Mouse (Mus musculus) neural tube, embryonic 14.5 days (tissue): ENCODE data around the gene Azgp1. TPM values are rescaled to one million over a fixed set of nuclear protein-coding genes. Genes with fewer than 3 reads are reported as not detected.
"Not testable (repeated sequence)": the region's sequence is repeated elsewhere in the genome, so short reads cannot be mapped to it uniquely, and the experiment has no call there.

Experiments used
- ATAC-seq: fragments of 200-750 bp; cut with Nextera tagmentation; 2 replicates; pipeline ENCODE4 v1.8.0; 2017; ENCODE audit warnings: low read depth, mild to moderate bottlenecking, moderate TSS enrichment, moderate library complexity
- H3K27ac ChIP-seq: fragments of 300-500 bp; sonication (generic); 2 replicates; pipeline ENCODE4 v1.5.1; 2014; ENCODE audit warnings: low read depth, mild to moderate bottlenecking, control low read depth, low read length, moderate library complexity, mixed read lengths
- H3K27me3 ChIP-seq: fragments of 300-500 bp; sonication (generic); 2 replicates; pipeline ENCODE4 v1.6.1; 2014; ENCODE audit warnings: low read length; ENCODE audit not compliant: control insufficient read depth, insufficient read depth
- H3K36me3 ChIP-seq: fragments of 300-500 bp; sonication (generic); 2 replicates; pipeline ENCODE4 v1.6.1; 2014; ENCODE audit warnings: low read length, mixed read lengths; ENCODE audit not compliant: control insufficient read depth, insufficient read depth
- H3K4me1 ChIP-seq: fragments of 300-500 bp; sonication (generic); 2 replicates; pipeline ENCODE4 v1.6.1; 2014; ENCODE audit warnings: low read length; ENCODE audit not compliant: control insufficient read depth, insufficient read depth
- H3K4me2 ChIP-seq: fragments of 300-500 bp; sonication (generic); 2 replicates; pipeline ENCODE4 v1.6.1; 2014; ENCODE audit warnings: mild to moderate bottlenecking, low read depth, low read length, control low read depth
- H3K4me3 ChIP-seq: fragments of 300-500 bp; sonication (generic); 2 replicates; pipeline ENCODE4 v1.5.1; 2014; ENCODE audit warnings: low read depth, low read length, control low read depth, mixed read lengths
- H3K9ac ChIP-seq: fragments of 300-500 bp; sonication (generic); replicated peaks from 2 replicates; pipeline ENCODE4 v1.6.1; 2014; ENCODE audit warnings: low read depth, mild to moderate bottlenecking, control low read depth, low read length, mixed read lengths
- H3K9me3 ChIP-seq: fragments of 300-500 bp; sonication (generic); 2 replicates; pipeline ENCODE4 v1.6.1; 2016; ENCODE audit warnings: low read length; ENCODE audit not compliant: control insufficient read depth
- WGBS: fragments of 180-500 bp; shearing (Covaris S2); extraction: QIAGEN DNeasy Blood & Tissue Kit; methylation state at CpG from one replicate; pipeline ENCODE4 v1.1.7; 2014; 5-methylcytosine and 5-hydroxymethylcytosine counted together
- polyA plus RNA-seq: library from polyadenylated mRNA; unstranded; fragments of >200 nt; fragmentation: Nextera tagmentation; extraction: Ambion mirVana; gene quantifications from 2 replicates; pipeline ENCODE4 v1.2.1, GENCODE M21; 2014

The Azgp1 gene
- polyA plus RNA-seq: not detected in 2 replicates

DNA sequence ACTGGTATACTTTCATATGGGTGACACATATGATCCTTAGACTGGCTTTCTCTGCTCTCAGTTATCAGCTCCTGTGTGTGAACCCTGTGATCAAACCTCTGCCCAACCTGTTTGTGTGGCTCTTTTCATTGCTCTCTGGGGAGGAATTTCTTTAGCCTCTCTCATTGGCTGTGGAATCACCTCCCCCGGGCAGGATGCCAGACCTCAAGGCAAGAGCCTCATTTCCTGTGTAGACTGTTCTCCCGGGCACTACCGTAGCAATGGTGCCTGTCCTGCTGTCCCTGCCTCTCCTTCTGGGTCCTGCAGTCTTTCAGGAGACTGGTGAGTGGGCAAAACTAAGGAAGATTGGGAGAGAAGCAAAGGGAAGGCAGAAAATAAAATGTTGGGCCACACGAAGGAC is at the start of gene Azgp1:
Azgp1 (plus strand) TSS at position 221 of the 400 bp plus-strand sequence.
- H3K27ac ChIP-seq: no peak within 1 kb of the TSS
- no peak for ATAC-seq
- 79% methylated on average over 4 of the region's 4 CpGs for WGBS
- H3K4me3 ChIP-seq: no peak within 1 kb of the TSS
- no peaks in the 10 kb centered on the region for H3K9me3 ChIP-seq
- H3K36me3 ChIP-seq: no peaks in the 10 kb centered on the region
- H3K4me1 ChIP-seq: no peaks in the 10 kb centered on the region
- no peak within 1 kb of the TSS for H3K4me2 ChIP-seq
- H3K9ac ChIP-seq: no peak within 1 kb of the TSS
- no peaks in the 10 kb centered on the region for H3K27me3 ChIP-seq

DNA sequence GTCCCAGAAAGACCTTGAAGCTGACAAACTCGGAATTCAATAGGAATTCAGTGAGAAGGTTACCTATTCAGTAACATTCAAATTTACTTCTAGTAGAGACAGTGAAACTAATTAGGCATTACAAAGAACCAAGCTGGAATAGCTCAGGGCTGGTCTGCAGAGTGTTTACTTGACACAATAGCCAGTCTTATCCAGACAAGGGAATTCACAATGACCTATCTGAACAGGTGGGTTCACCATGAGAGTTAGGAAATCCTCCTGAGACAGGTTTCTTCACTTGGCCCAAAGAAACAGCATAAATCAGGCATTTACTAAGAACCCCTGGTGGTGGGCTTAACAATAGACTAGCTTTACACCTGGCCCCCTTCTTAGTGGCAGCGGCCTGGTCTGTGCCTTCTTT is 47.4 kb upstream of the Azgp1 start:
- ATAC-seq, H3K4me2 ChIP-seq, H3K4me1 ChIP-seq, H3K9ac ChIP-seq, H3K9me3 ChIP-seq, H3K27ac ChIP-seq, H3K4me3 ChIP-seq, H3K36me3 ChIP-seq, H3K27me3 ChIP-seq: not testable (repeated sequence)
- 72% methylated on average over 2 of the region's 2 CpGs for WGBS

DNA sequence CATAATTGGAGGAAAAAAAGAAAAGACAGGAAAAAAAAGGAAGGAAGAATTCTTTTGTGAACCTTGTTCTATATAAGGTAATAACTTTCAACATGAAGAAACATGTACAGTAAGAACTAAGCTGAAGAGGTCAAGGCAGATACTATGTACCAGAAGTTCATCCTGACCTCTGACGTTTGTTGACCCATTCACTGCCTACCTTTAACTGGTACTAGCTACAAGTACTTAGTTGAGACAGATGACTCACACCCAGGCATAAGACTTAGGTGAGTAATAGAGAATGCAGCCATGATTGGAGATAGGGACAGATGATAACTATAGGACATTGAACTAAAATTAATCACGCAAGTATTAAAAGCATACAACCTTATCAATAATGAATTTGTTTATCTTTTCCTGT is 44.8 kb upstream of the Azgp1 start:
- Histone ChIP-seq H3K27me3 (no peaks in the 10 kb centered on the region), H3K4me1 (no peaks in the 10 kb centered on the region), H3K27ac (no peak overlapping the region), H3K4me2 (no peak overlapping the region), H3K4me3 (no peak overlapping the region), H3K36me3 (no peaks in the 10 kb centered on the region), H3K9me3 (no peaks in the 10 kb centered on the region), H3K9ac (no peak overlapping the region)
- no peak for ATAC-seq
- WGBS: 94% methylated on average over 2 of the region's 2 CpGs

DNA sequence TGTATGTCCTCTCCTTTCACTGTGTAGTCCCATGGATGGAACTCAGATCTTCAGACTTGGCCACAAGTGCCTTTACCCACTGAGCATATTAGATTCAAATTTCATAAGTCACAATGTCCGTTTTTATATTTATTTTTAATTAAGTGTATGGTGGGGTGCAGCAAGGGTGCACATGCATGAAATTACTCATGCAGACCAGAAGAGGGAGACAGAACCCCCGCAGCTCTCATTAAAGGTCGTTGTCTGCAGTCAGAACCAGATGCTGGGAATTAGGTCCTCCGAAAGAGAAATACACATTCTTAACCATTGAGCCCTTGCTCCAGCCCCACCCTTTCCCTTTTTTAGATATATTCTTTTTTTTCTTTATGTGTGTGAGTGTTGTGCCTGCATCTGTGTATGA is 44.1 kb upstream of the Azgp1 start:
- H3K27me3 ChIP-seq: no peaks in the 10 kb centered on the region
- H3K4me3 ChIP-seq: no peak overlapping the region
- H3K4me1 ChIP-seq: no peaks in the 10 kb centered on the region
- no peaks in the 10 kb centered on the region for H3K9me3 ChIP-seq
- no peak overlapping the region for H3K27ac ChIP-seq
- no peak overlapping the region for H3K9ac ChIP-seq
- 70% methylated on average over 4 of the region's 4 CpGs for WGBS
- no peaks in the 10 kb centered on the region for H3K36me3 ChIP-seq
- ATAC-seq: no peak
- no peak overlapping the region for H3K4me2 ChIP-seq

DNA sequence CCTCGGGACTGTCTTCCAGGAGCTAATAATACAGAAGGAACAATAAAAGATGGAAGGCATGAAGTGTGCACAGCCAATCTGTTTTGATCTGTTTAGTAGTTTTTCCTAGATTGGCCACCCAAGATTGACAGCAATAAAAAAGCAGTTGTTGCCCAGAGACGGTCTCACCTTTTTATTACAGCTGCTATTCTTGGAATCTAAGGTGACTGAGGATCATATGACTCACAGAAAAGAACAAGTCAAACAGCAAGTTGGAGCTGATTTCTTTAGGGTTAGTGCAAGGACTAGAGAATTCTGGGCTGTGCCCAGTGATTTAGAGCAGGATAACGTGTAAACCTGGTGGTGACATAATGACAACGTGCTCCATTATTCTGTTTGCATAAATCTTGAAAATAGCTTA is 40.4 kb upstream of the Azgp1 start:
- Histone ChIP-seq H3K4me3 (no peak overlapping the region), H3K27ac (no peak overlapping the region), H3K9me3 (no peaks in the 10 kb centered on the region), H3K36me3 (no peaks in the 10 kb centered on the region), H3K9ac (no peak overlapping the region), H3K4me2 (no peak overlapping the region), H3K4me1 (no peaks in the 10 kb centered on the region), H3K27me3 (no peaks in the 10 kb centered on the region)
- 72% methylated on average over 4 of the region's 4 CpGs for WGBS
- ATAC-seq: no peak

DNA sequence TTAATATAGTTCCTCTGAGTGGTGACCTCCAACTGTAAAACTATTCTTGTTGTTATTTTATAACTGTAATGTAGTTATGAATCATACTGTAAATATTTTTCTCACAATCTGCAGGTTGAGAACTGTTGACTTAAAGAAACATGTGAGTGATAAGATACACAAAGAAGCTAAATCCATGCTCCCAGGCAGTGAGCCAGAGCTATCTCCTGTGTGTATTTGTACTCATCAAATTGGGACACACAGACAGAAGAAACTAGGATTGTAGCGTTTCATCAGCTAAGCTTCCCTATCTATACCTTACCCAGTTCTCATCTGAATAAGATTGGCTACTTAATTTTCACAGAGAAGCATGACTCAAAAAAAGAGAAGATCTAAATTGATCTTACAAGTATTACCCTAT is 38.2 kb upstream of the Azgp1 start:
- Histone ChIP-seq H3K4me2 (no peak overlapping the region), H3K27me3 (no peaks in the 10 kb centered on the region), H3K4me3 (no peak overlapping the region), H3K4me1 (no peaks in the 10 kb centered on the region), H3K36me3 (no peaks in the 10 kb centered on the region), H3K9ac (no peak overlapping the region), H3K27ac (no peak overlapping the region), H3K9me3 (no peaks in the 10 kb centered on the region)
- no peak for ATAC-seq
- 81% methylated on average over 1 of the region's 1 CpGs for WGBS

DNA sequence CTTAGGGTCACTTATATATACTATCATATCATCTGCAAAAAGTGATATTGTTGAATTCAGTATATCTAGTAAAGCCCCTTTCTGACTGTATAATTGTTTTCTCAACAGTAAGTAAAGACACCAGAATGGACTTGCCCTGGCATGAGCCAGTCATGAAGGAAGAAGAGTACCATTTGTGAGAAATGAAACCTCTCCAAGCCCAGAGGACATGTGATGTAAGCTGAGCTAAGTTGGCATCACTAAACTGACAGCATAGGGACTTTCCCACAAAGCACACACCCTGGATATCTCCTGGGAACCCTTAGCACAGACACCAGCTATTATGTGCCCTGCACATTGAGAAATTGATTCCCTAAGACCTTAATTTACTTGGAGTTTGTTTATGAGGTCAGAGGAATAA is 34.0 kb upstream of the Azgp1 start:
- H3K9ac ChIP-seq: no peak overlapping the region
- H3K4me2 ChIP-seq: no peak overlapping the region
- no peak for ATAC-seq
- H3K4me3 ChIP-seq: no peak overlapping the region
- H3K27ac ChIP-seq: no peak overlapping the region
- H3K9me3 ChIP-seq: no peaks in the 10 kb centered on the region
- H3K27me3 ChIP-seq: no peaks in the 10 kb centered on the region
- no peaks in the 10 kb centered on the region for H3K4me1 ChIP-seq
- no peaks in the 10 kb centered on the region for H3K36me3 ChIP-seq

DNA sequence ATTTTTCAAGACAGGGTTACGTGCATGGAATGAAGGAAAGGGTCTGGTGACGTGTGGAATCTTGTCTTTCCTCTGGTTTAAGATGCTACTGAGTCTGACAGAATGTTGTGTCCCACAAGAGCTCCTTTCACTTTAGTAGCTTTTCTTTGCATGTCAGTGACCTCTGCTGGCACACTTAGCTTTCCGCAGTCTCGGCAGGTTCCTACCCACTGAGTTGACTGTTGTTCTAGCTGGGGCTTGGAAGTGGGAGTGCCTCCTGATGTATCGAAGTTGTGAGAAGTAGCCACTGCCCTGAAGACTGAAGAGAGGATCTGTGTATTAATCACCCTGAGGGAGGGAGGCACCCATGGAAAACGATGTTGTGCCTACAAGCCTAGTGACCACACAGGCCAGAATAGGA is 30.1 kb upstream of the Azgp1 start:
- WGBS: 46% methylated on average over 6 of the region's 6 CpGs
- H3K27ac ChIP-seq: no peak overlapping the region
- no peaks in the 10 kb centered on the region for H3K36me3 ChIP-seq
- no peak for ATAC-seq
- H3K9ac ChIP-seq: no peak overlapping the region
- H3K27me3 ChIP-seq: no peaks in the 10 kb centered on the region
- no peaks in the 10 kb centered on the region for H3K9me3 ChIP-seq
- no peak overlapping the region for H3K4me3 ChIP-seq
- no peak overlapping the region for H3K4me2 ChIP-seq
- H3K4me1 ChIP-seq: no peaks in the 10 kb centered on the region

DNA sequence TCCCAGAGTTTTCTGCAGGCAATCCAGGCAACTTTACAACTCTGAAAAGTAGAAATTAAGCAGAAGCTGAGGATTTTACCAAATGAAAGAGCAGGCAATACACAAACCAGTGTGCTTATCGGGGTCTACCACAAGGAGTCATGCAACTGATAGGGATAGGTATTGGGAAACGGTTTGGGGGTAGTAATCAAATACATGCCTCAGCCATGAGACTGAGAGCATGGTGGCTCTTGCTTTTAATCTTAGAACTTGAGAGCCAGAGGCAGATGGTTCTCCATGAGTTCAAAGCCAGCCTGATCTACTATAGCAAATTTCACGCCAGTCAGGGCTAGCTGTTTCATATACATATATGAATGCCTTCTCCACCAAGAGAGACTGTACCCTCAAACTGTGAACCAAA is 24.9 kb upstream of the Azgp1 start:
- H3K9ac ChIP-seq: no peak overlapping the region
- no peaks in the 10 kb centered on the region for H3K4me1 ChIP-seq
- H3K9me3 ChIP-seq: no peaks in the 10 kb centered on the region
- no peak overlapping the region for H3K27ac ChIP-seq
- WGBS: 89% methylated on average over 3 of the region's 3 CpGs
- no peak for ATAC-seq
- H3K4me3 ChIP-seq: no peak overlapping the region
- no peaks in the 10 kb centered on the region for H3K27me3 ChIP-seq
- H3K36me3 ChIP-seq: no peaks in the 10 kb centered on the region
- H3K4me2 ChIP-seq: no peak overlapping the region

DNA sequence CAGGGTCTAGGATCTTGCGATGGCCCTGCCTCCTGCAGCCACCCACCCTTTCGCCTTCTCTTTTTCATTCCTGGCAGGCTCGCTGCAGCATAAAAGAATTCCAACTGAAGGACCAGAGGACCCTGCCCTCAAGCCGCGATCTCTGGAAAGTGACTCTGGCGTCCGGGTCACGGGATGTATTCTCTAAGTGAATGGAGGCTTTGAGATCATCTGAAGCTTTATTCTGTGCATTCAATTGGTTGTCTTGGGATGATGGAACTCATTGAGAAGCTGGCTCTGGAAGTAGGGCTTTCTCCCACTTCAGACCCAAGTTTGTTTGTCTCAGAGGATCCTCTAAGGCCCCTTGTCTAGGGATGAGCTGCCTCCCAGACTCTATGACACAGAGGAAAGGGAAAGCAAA is 18.4 kb upstream of the Azgp1 start, which contains the start of gene Gjc3:
Gjc3 (minus strand) TSS at position 154 of the 400 bp plus-strand sequence.
- Histone ChIP-seq H3K4me3 (no peak within 1 kb of the TSS), H3K4me2 (no peak within 1 kb of the TSS), H3K9me3 (no peaks in the 10 kb centered on the region), H3K36me3 (no peaks in the 10 kb centered on the region), H3K27me3 (no peaks in the 10 kb centered on the region), H3K4me1 (no peaks in the 10 kb centered on the region), H3K27ac (no peak within 1 kb of the TSS), H3K9ac (no peak within 1 kb of the TSS)
- 67% methylated on average over 8 of the region's 8 CpGs for WGBS
- no peak for ATAC-seq
